Mouse (Mus musculus): ENCODE measurements around the gene Trhr2. TPM values are rescaled to one million over a fixed set of nuclear protein-coding genes. Genes with fewer than 3 reads are reported as not detected.

The Trhr2 gene
- total and polyA plus RNA-seq, 2 experiments from 2014 or later, result not detected

GRCm38 (mm10) chr8:122375751-122376364 lies 15.3 kb upstream of the Trhr2 start:
- WGBS, result 22% methylated on average over 13 of the region's 13 CpGs
- ATAC-seq (ENCODE audit: insufficient read depth, low read depth), result 0 out of 2 replicates have a peak, but pooled peaks have one; percentile 2
- Histone ChIP-seq H3K9ac (replicated peaks; ENCODE audit: low read depth, low read length) (no peak overlapping the region), H3K4me2 (ENCODE audit: low read depth, low read length) (peak overlapping the region; percentile 56), H3K9me3 (replicated peaks; ENCODE audit: control insufficient read depth, low read length) (no peaks in the 10 kb centered on the region), H3K27me3 (ENCODE audit: control insufficient read depth, insufficient read depth, low read length) (no peaks in the 10 kb centered on the region), H3K4me1 (ENCODE audit: control insufficient read depth, insufficient read depth) (peaks cover 14% of the 10 kb centered on the region), H3K27ac (ENCODE audit: low read depth) (peak overlapping the region; percentile 46; the same call in 1 of the 2 replicates), H3K36me3 (replicated peaks; ENCODE audit: control insufficient read depth, insufficient read depth, low read length) (peaks cover 4% of the 10 kb centered on the region; the same call in 1 of the 2 replicates), H3K4me3 (ENCODE audit: low read depth, low read length) (peak overlapping the region; percentile 79)
- TF ChIP-seq EP300 (IDR thresholded peaks at IDR 0.05; ENCODE audit: low read depth) (no peak), CTCF (IDR thresholded peaks at IDR 0.05; ENCODE audit: low read depth) (no peak)
- DNase-seq (ENCODE audit: low spot score), result no peak

- ATAC-seq (ENCODE audit: insufficient read depth, low read depth) (no peak), DNase-seq (ENCODE audit: low spot score) (no peak)
- no peak overlapping the region for H3K4me3 ChIP-seq (ENCODE audit: low read depth, low read length)
- no peaks in the 10 kb centered on the region for H3K27me3 ChIP-seq (ENCODE audit: control insufficient read depth, insufficient read depth, low read length)
- H3K36me3 ChIP-seq (replicated peaks; ENCODE audit: control insufficient read depth, insufficient read depth, low read length), result peaks cover 4% of the 10 kb centered on the region; the same call in 1 of the 2 replicates
- no peak overlapping the region for H3K27ac ChIP-seq (ENCODE audit: low read depth)
- H3K9me3 ChIP-seq (replicated peaks; ENCODE audit: control insufficient read depth, low read length), result no peaks in the 10 kb centered on the region
- H3K9ac ChIP-seq (replicated peaks; ENCODE audit: low read depth, low read length), result no peak overlapping the region
- WGBS, result 90% methylated on average over 7 of the region's 7 CpGs
- no peak for TF ChIP-seq EP300 (IDR thresholded peaks at IDR 0.05; ENCODE audit: low read depth)
- no peak for TF ChIP-seq CTCF (IDR thresholded peaks at IDR 0.05; ENCODE audit: low read depth)
- no peak overlapping the region for H3K4me2 ChIP-seq (ENCODE audit: low read depth, low read length)
- peaks cover 14% of the 10 kb centered on the region for H3K4me1 ChIP-seq (ENCODE audit: control insufficient read depth, insufficient read depth)
Observed at GRCm38 (mm10) chr8:122375320-122375719, 14.8 kb upstream of the Trhr2 start.

- Histone ChIP-seq H3K27me3 (ENCODE audit: control insufficient read depth, insufficient read depth, low read length) (no peaks in the 10 kb centered on the region), H3K9me3 (replicated peaks; ENCODE audit: control insufficient read depth, low read length) (no peaks in the 10 kb centered on the region), H3K27ac (ENCODE audit: low read depth) (no peak overlapping the region), H3K4me2 (ENCODE audit: low read depth, low read length) (no peak overlapping the region), H3K36me3 (replicated peaks; ENCODE audit: control insufficient read depth, insufficient read depth, low read length) (no peaks in the 10 kb centered on the region), H3K4me1 (ENCODE audit: control insufficient read depth, insufficient read depth) (peaks cover 7% of the 10 kb centered on the region; the same call in 1 of the 2 replicates), H3K4me3 (ENCODE audit: low read depth, low read length) (no peak overlapping the region), H3K9ac (replicated peaks; ENCODE audit: low read depth, low read length) (no peak overlapping the region)
- DNase-seq (ENCODE audit: low spot score), result no peak
- no peak for TF ChIP-seq CTCF (IDR thresholded peaks at IDR 0.05; ENCODE audit: low read depth)
- no peak for TF ChIP-seq EP300 (IDR thresholded peaks at IDR 0.05; ENCODE audit: low read depth)
- WGBS, result 59% methylated on average over 6 of the region's 6 CpGs
- no peak for ATAC-seq (ENCODE audit: insufficient read depth, low read depth)
Observed at GRCm38 (mm10) chr8:122371706-122372105, 11.2 kb upstream of the Trhr2 start.

GRCm38 (mm10) chr8:122369665-122370064 lies 9.1 kb upstream of the Trhr2 start:
- Histone ChIP-seq H3K9me3 (replicated peaks; ENCODE audit: control insufficient read depth, low read length) (no peaks in the 10 kb centered on the region), H3K27ac (ENCODE audit: low read depth) (no peak overlapping the region), H3K4me2 (ENCODE audit: low read depth, low read length) (no peak overlapping the region), H3K4me3 (ENCODE audit: low read depth, low read length) (no peak overlapping the region), H3K27me3 (ENCODE audit: control insufficient read depth, insufficient read depth, low read length) (no peaks in the 10 kb centered on the region), H3K9ac (replicated peaks; ENCODE audit: low read depth, low read length) (no peak overlapping the region), H3K4me1 (ENCODE audit: control insufficient read depth, insufficient read depth) (no peaks in the 10 kb centered on the region), H3K36me3 (replicated peaks; ENCODE audit: control insufficient read depth, insufficient read depth, low read length) (no peaks in the 10 kb centered on the region)
- WGBS, result 11% methylated on average over 9 of the region's 9 CpGs
- DNase-seq (ENCODE audit: low spot score) (peak; percentile 80), ATAC-seq (ENCODE audit: insufficient read depth, low read depth) (peak; percentile 79)
- peak; percentile 85 for TF ChIP-seq CTCF (IDR thresholded peaks at IDR 0.05; ENCODE audit: low read depth)
- TF ChIP-seq EP300 (IDR thresholded peaks at IDR 0.05; ENCODE audit: low read depth), result no peak

- Histone ChIP-seq H3K4me2 (ENCODE audit: low read depth, low read length) (no peak overlapping the region), H3K9ac (replicated peaks; ENCODE audit: low read depth, low read length) (no peak overlapping the region), H3K4me3 (ENCODE audit: low read depth, low read length) (no peak overlapping the region), H3K9me3 (replicated peaks; ENCODE audit: control insufficient read depth, low read length) (no peaks in the 10 kb centered on the region), H3K36me3 (replicated peaks; ENCODE audit: control insufficient read depth, insufficient read depth, low read length) (no peaks in the 10 kb centered on the region), H3K27ac (ENCODE audit: low read depth) (no peak overlapping the region), H3K4me1 (ENCODE audit: control insufficient read depth, insufficient read depth) (no peaks in the 10 kb centered on the region), H3K27me3 (ENCODE audit: control insufficient read depth, insufficient read depth, low read length) (no peaks in the 10 kb centered on the region; the same call in 1 of the 2 replicates)
- peak; percentile 18; the same call in 1 of the 2 replicates for ATAC-seq (ENCODE audit: insufficient read depth, low read depth)
- TF ChIP-seq CTCF (IDR thresholded peaks at IDR 0.05; ENCODE audit: low read depth), result no peak
- TF ChIP-seq EP300 (IDR thresholded peaks at IDR 0.05; ENCODE audit: low read depth), result no peak
- 36% methylated on average over 10 of the region's 10 CpGs for WGBS
- no peak for DNase-seq (ENCODE audit: low spot score)
Observed at GRCm38 (mm10) chr8:122368494-122368893, 7.9 kb upstream of the Trhr2 start.

GRCm38 (mm10) chr8:122362967-122363366 lies 2.4 kb upstream of the Trhr2 start:
- TF ChIP-seq CTCF (IDR thresholded peaks at IDR 0.05; ENCODE audit: low read depth), result no peak
- TF ChIP-seq EP300 (IDR thresholded peaks at IDR 0.05; ENCODE audit: low read depth), result no peak
- DNase-seq (ENCODE audit: low spot score) (no peak), ATAC-seq (ENCODE audit: insufficient read depth, low read depth) (no peak)
- no peak overlapping the region for H3K4me2 ChIP-seq (ENCODE audit: low read depth, low read length)
- no peaks in the 10 kb centered on the region; the same call in 1 of the 2 replicates for H3K27me3 ChIP-seq (ENCODE audit: control insufficient read depth, insufficient read depth, low read length)
- WGBS, result 36% methylated on average over 8 of the region's 8 CpGs
- H3K9ac ChIP-seq (replicated peaks; ENCODE audit: low read depth, low read length), result no peak overlapping the region
- H3K27ac ChIP-seq (ENCODE audit: low read depth), result no peak overlapping the region
- H3K4me1 ChIP-seq (ENCODE audit: control insufficient read depth, insufficient read depth), result no peaks in the 10 kb centered on the region
- H3K36me3 ChIP-seq (replicated peaks; ENCODE audit: control insufficient read depth, insufficient read depth, low read length), result no peaks in the 10 kb centered on the region
- H3K4me3 ChIP-seq (ENCODE audit: low read depth, low read length), result no peak overlapping the region
- no peaks in the 10 kb centered on the region for H3K9me3 ChIP-seq (replicated peaks; ENCODE audit: control insufficient read depth, low read length)
